Mouse (Mus musculus) limb, embryonic 14.5 days (tissue): ENCODE results near the gene Katnal1. TPM values are rescaled to one million over a fixed set of nuclear protein-coding genes. Genes with fewer than 3 reads are reported as not detected.

Experiments used
- ATAC-seq: fragments of 200-750 bp; cut with Nextera tagmentation; 2 replicates; pipeline ENCODE4 v1.8.0; 2017; ENCODE audit warnings: low read depth, moderate number of reproducible peaks, moderate TSS enrichment; ENCODE audit not compliant: low FRiP score
- DNase-seq: peaks from one replicate; pipeline ENCODE4 v3.0.0-alpha.2; 2015; ENCODE audit warnings: low spot score
- H3K27ac ChIP-seq: fragments of 300-500 bp; sonication (generic); replicated peaks from 2 replicates; pipeline ENCODE4 v1.5.1; 2014; ENCODE audit warnings: low read depth, mild to moderate bottlenecking, low read length, moderate library complexity, mixed read lengths
- H3K27me3 ChIP-seq: fragments of 300-500 bp; sonication (generic); 2 replicates; pipeline ENCODE4 v1.6.1; 2014; ENCODE audit warnings: low read length, mixed read lengths; ENCODE audit not compliant: control insufficient read depth, insufficient read depth
- H3K36me3 ChIP-seq: fragments of 300-500 bp; sonication (generic); 2 replicates; pipeline ENCODE4 v1.6.1; 2014; ENCODE audit warnings: mild to moderate bottlenecking, low read length, moderate library complexity, mixed read lengths; ENCODE audit not compliant: control insufficient read depth, insufficient read depth
- H3K4me1 ChIP-seq: fragments of 300-500 bp; sonication (generic); 2 replicates; pipeline ENCODE4 v1.6.1; 2014; ENCODE audit warnings: antibody characterized with exemption, low read length, mixed read lengths; ENCODE audit not compliant: control insufficient read depth, insufficient read depth
- H3K4me2 ChIP-seq: fragments of 300-500 bp; sonication (generic); replicated peaks from 2 replicates; pipeline ENCODE4 v1.6.1; 2014; ENCODE audit warnings: low read depth, mild to moderate bottlenecking, low read length, moderate library complexity; ENCODE audit not compliant: severe bottlenecking
- H3K4me3 ChIP-seq: fragments of 300-500 bp; sonication (generic); replicated peaks from 2 replicates; pipeline ENCODE4 v1.5.1; 2014; ENCODE audit warnings: low read length
- H3K9ac ChIP-seq: fragments of 300-500 bp; sonication (generic); 2 replicates; pipeline ENCODE4 v1.6.1; 2014; ENCODE audit warnings: mild to moderate bottlenecking, low read depth, low read length, moderate library complexity; ENCODE audit not compliant: severe bottlenecking
- H3K9me3 ChIP-seq: fragments of 300-500 bp; sonication (generic); 2 replicates; pipeline ENCODE4 v1.6.1; 2016; ENCODE audit warnings: low read length; ENCODE audit not compliant: control insufficient read depth
- POLR2A ChIP-seq: fragments of 200-500 bp; IDR thresholded peaks from 2 replicates; pipeline ENCODE4 v1.8.0; 2012; ENCODE audit warnings: inconsistent platforms, mild to moderate bottlenecking, moderate library complexity, borderline replicate concordance; ENCODE audit not compliant: insufficient read depth, insufficient read length; ENCODE audit errors: extremely low read depth
- WGBS: fragments of 180-500 bp; shearing (Covaris S2); extraction: QIAGEN DNeasy Blood & Tissue Kit; methylation state at CpG from one replicate; pipeline ENCODE4 v1.1.7; 2014; 5-methylcytosine and 5-hydroxymethylcytosine counted together
- polyA plus RNA-seq, 2 experiments: library from polyadenylated mRNA; depleted of rRNA in 1 of 2; stranded (reverse) in 1 of 2; unstranded in 1 of 2; fragments of >200 nt; fragmentation: Nextera tagmentation in 1 of 2; extraction: Ambion mirVana in 1 of 2; gene quantifications; 2 replicates each; pipeline versions ENCODE4 v1.2.1 to v1.2.3; 2012 to 2014

The Katnal1 gene
- polyA plus RNA-seq, 2 experiments = 12.9 to 13.3 TPM

DNA sequence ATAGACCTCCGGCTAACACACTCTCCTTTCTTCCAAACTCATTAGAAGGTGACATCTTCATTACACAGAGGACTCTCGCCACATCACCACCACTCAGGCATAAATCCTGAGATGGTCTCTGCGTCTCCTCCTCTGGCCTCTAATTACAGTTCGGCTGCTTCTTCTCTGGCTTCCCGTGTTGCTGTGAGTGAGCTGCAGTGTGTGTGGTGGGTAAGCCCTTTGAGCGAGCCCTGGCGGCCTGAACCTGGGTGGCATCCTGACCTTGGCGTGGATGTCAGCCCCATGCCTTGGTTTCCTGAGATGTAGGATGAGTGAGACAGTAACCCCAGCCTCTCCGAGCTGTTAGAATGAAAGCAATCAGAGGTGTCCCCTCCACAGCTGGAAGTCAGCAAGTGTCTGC is 19.5 kb upstream of the Katnal1 start:
- no peak for ATAC-seq
- WGBS = 55% methylated on average over 9 of the region's 9 CpGs
- H3K4me2 ChIP-seq = no peak overlapping the region
- no peaks in the 10 kb centered on the region for H3K27me3 ChIP-seq
- no peaks in the 10 kb centered on the region; the same call in 1 of the 2 replicates for H3K9me3 ChIP-seq
- H3K27ac ChIP-seq = no peak overlapping the region
- DNase-seq = no peak
- no peak overlapping the region for H3K9ac ChIP-seq
- H3K36me3 ChIP-seq = no peaks in the 10 kb centered on the region
- TF ChIP-seq POLR2A = no peak
- H3K4me1 ChIP-seq = peaks cover 22% of the 10 kb centered on the region
- no peak overlapping the region for H3K4me3 ChIP-seq

DNA sequence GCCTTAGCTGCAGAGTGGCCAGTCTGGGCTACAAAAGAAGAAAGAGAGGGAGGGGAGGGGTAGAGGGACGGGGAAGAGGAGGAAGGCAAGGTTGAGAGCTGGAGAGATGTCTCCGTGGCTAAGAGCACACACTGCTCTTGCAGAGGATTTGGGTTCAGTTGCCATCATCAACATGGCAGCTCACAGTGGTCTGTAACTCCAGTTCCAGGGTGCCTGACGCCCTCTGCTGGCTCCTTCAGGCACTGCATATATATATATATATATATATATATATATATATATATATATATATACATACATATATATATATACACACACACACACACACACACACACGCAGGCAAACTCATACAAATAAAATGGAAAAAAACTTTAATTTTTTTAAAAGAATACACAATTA is 18.3 kb upstream of the Katnal1 start:
- no peaks in the 10 kb centered on the region for H3K36me3 ChIP-seq
- no peak for TF ChIP-seq POLR2A
- DNase-seq = no peak
- no peak overlapping the region for H3K9ac ChIP-seq
- H3K4me2 ChIP-seq = no peak overlapping the region
- WGBS = 84% methylated on average over 4 of the region's 4 CpGs
- no peak overlapping the region for H3K27ac ChIP-seq
- peaks cover 22% of the 10 kb centered on the region for H3K4me1 ChIP-seq
- no peaks in the 10 kb centered on the region; the same call in 1 of the 2 replicates for H3K9me3 ChIP-seq
- ATAC-seq = no peak
- no peaks in the 10 kb centered on the region for H3K27me3 ChIP-seq
- no peak overlapping the region for H3K4me3 ChIP-seq

DNA sequence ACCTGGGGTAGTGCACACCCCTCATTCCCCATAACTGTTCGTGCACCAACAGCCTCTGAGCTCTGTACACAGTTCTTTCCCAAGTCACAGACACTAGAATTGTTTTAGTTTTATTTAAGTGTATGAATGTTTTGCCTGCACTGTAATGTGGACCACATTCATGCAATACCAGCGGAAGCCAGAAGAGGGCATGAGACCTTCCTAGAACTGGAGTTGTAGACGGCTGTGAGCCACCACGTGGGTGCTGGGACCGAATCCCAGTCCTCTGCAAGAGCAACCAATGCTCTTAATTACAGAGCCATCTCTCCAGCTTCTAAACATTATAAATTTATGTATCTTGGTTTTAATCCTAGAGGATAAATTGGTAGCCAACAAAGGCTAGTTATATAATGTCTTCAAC is 17.7 kb upstream of the Katnal1 start:
- ATAC-seq = no peak
- DNase-seq = no peak
- no peak for TF ChIP-seq POLR2A

DNA sequence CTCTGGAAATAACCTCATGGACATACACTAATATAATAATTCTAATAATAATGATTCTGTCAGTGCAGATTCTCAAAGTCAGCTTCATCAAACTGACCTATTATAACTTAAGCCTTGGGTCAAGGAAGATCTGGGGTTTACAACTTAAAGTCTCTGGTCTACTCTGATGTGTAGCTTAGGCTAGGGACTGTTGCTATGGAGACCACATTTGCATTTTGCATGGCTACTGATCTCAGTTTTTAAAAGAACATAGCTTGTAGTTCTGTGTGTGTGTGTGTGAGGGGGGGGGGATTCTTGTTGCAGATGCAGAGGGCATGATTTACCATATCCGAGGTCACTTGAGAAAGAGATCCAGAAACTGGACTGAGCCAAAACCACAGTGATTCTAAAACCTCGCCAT is 16.6 kb upstream of the Katnal1 start:
- 86% methylated on average over 2 of the region's 2 CpGs for WGBS
- no peak for DNase-seq
- Histone ChIP-seq H3K9me3 (no peaks in the 10 kb centered on the region; the same call in 1 of the 2 replicates), H3K4me3 (no peak overlapping the region), H3K27me3 (no peaks in the 10 kb centered on the region), H3K4me2 (no peak overlapping the region), H3K4me1 (peaks cover 16% of the 10 kb centered on the region), H3K9ac (no peak overlapping the region), H3K36me3 (no peaks in the 10 kb centered on the region), H3K27ac (no peak overlapping the region)
- no peak for ATAC-seq
- no peak for TF ChIP-seq POLR2A

More for the DNA sequence above, 17.7 kb upstream of the Katnal1 start:
- H3K9me3 ChIP-seq = no peaks in the 10 kb centered on the region; the same call in 1 of the 2 replicates
- 85% methylated on average over 5 of the region's 5 CpGs for WGBS
- no peak overlapping the region for H3K9ac ChIP-seq
- no peak overlapping the region for H3K4me2 ChIP-seq
- no peaks in the 10 kb centered on the region for H3K27me3 ChIP-seq
- no peaks in the 10 kb centered on the region for H3K36me3 ChIP-seq
- no peak overlapping the region for H3K27ac ChIP-seq
- H3K4me3 ChIP-seq = no peak overlapping the region
- H3K4me1 ChIP-seq = peaks cover 22% of the 10 kb centered on the region

DNA sequence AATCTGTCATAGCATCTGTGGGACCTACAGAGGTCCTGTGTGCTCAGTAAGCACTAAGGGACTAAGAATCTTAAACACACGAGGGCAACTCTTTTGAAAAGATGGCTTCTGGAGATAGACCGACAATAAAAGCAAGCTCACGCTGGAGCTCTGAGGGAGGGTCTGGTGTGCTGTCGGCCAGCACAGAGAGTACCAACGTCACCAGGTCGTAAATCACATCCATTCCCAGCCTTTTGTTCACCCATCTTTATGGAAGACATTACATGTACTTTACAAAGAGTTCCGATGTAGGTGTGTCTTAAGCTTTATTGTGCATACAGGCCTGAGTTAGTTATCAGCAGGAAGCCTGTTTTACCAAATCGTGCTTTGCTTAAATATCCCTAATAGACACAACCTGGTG is 14.9 kb upstream of the Katnal1 start:
- Histone ChIP-seq H3K27ac (no peak overlapping the region), H3K27me3 (no peaks in the 10 kb centered on the region), H3K9ac (no peak overlapping the region), H3K4me2 (no peak overlapping the region), H3K36me3 (no peaks in the 10 kb centered on the region), H3K4me3 (no peak overlapping the region), H3K4me1 (peaks cover 10% of the 10 kb centered on the region), H3K9me3 (no peaks in the 10 kb centered on the region; the same call in 1 of the 2 replicates)
- 18% methylated on average over 8 of the region's 8 CpGs for WGBS
- ATAC-seq (no peak), DNase-seq (no peak)
- no peak for TF ChIP-seq POLR2A

DNA sequence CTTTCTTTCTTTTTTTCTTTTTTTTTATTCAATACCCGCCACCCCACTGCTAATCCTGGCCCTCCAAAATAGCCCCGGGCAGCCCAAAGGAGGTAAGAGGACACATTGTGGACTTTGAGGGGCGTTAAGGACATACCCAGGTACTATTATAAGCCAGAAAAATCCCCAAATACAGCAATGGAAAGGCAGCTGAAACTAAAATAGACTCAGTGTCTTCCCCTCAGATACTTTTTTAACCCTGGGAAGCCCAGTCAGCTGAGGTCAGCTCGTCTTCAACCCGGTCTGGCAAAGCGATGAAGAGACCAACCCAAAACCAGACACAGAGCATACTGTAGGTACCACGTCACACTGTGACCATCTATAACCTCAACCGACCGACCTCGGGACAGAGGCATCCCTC is 14.3 kb upstream of the Katnal1 start:
- H3K36me3 ChIP-seq = no peaks in the 10 kb centered on the region
- no peak for TF ChIP-seq POLR2A
- H3K4me2 ChIP-seq = no peak overlapping the region
- H3K4me3 ChIP-seq = no peak overlapping the region
- ATAC-seq (no peak), DNase-seq (no peak)
- no peak overlapping the region for H3K27ac ChIP-seq
- no peaks in the 10 kb centered on the region for H3K27me3 ChIP-seq
- 90% methylated on average over 10 of the region's 10 CpGs for WGBS
- peaks cover 10% of the 10 kb centered on the region for H3K4me1 ChIP-seq
- no peak overlapping the region for H3K9ac ChIP-seq
- no peaks in the 10 kb centered on the region; the same call in 1 of the 2 replicates for H3K9me3 ChIP-seq
